Mouse (Mus musculus): Measurements from ENCODE around the gene Sdhaf3. TPM values are rescaled to one million over a fixed set of nuclear protein-coding genes. Genes with fewer than 3 reads are reported as not detected.

The Sdhaf3 gene
- polyA plus RNA-seq, 1 experiment from 2014 or later: 4.6 TPM

- H3K36me3 ChIP-seq (ENCODE audit: insufficient read depth, low read length): 0 out of 2 replicates have a peak, but pooled peaks cover 2% of the 10 kb centered on the region
- 87% methylated on average over 5 of the region's 5 CpGs for WGBS
- H3K27me3 ChIP-seq (ENCODE audit: insufficient read depth, low read length): no peaks in the 10 kb centered on the region
- no peak overlapping the region for H3K9ac ChIP-seq (replicated peaks; ENCODE audit: low read length)
- H3K9me3 ChIP-seq (ENCODE audit: low read length): no peaks in the 10 kb centered on the region
- no peak for ATAC-seq (ENCODE audit: low FRiP score, low TSS enrichment)
- no peak overlapping the region for H3K4me2 ChIP-seq (replicated peaks; ENCODE audit: low read depth, low read length)
- H3K4me3 ChIP-seq (ENCODE audit: low read length): no peak overlapping the region
- H3K27ac ChIP-seq (ENCODE audit: low read length): no peak overlapping the region
- no peaks in the 10 kb centered on the region for H3K4me1 ChIP-seq (ENCODE audit: insufficient read depth, low read length)
Observed at GRCm38 (mm10) chr6:7038835-7039234, 83.0 kb downstream of the Sdhaf3 start.

GRCm38 (mm10) chr6:7041912-7042311 is 86.1 kb downstream of the Sdhaf3 start:
- ATAC-seq (ENCODE audit: low FRiP score, low TSS enrichment): no peak
- 74% methylated on average over 1 of the region's 1 CpGs for WGBS
- H3K27me3 ChIP-seq (ENCODE audit: insufficient read depth, low read length): no peaks in the 10 kb centered on the region
- H3K36me3 ChIP-seq (ENCODE audit: insufficient read depth, low read length): 0 out of 2 replicates have a peak, but pooled peaks cover 2% of the 10 kb centered on the region
- H3K27ac ChIP-seq (ENCODE audit: low read length): no peak overlapping the region
- no peak overlapping the region for H3K9ac ChIP-seq (replicated peaks; ENCODE audit: low read length)
- H3K4me2 ChIP-seq (replicated peaks; ENCODE audit: low read depth, low read length): no peak overlapping the region
- H3K9me3 ChIP-seq (ENCODE audit: low read length): no peaks in the 10 kb centered on the region
- no peak overlapping the region for H3K4me3 ChIP-seq (ENCODE audit: low read length)
- H3K4me1 ChIP-seq (ENCODE audit: insufficient read depth, low read length): no peaks in the 10 kb centered on the region

GRCm38 (mm10) chr6:7062819-7063218 is 107.0 kb downstream of the Sdhaf3 start:
- H3K4me1 ChIP-seq (ENCODE audit: insufficient read depth, low read length): no peaks in the 10 kb centered on the region
- no peaks in the 10 kb centered on the region for H3K27me3 ChIP-seq (ENCODE audit: insufficient read depth, low read length)
- no peak overlapping the region for H3K4me3 ChIP-seq (ENCODE audit: low read length)
- H3K9me3 ChIP-seq (ENCODE audit: low read length): no peaks in the 10 kb centered on the region
- no peak for ATAC-seq (ENCODE audit: low FRiP score, low TSS enrichment)
- H3K36me3 ChIP-seq (ENCODE audit: insufficient read depth, low read length): no peaks in the 10 kb centered on the region
- no peak overlapping the region for H3K9ac ChIP-seq (replicated peaks; ENCODE audit: low read length)
- H3K27ac ChIP-seq (ENCODE audit: low read length): no peak overlapping the region
- no peak overlapping the region for H3K4me2 ChIP-seq (replicated peaks; ENCODE audit: low read depth, low read length)
- WGBS: 89% methylated on average over 3 of the region's 3 CpGs

DNA sequence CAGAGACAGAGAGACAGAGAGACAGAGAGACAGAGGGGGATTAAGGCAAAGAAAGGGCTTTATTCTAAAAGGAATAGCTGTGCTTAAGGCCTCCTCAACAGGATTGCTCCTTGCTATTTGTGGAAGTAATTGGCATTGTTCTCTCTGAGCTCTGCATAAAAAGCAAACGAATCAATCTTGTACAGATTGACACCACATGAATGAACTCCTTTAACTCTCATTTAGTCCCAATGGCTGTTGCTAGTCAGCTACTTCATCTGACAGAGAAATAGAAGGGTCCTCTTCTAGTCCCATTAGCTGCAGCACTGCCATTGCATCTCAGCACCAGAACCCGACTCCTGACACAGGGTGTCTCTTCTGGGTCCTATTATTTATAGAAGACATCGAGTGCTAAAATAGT is 113.0 kb downstream of the Sdhaf3 start:
- H3K27ac ChIP-seq (ENCODE audit: low read length): no peak overlapping the region
- no peak for ATAC-seq (ENCODE audit: low FRiP score, low TSS enrichment)
- H3K4me1 ChIP-seq (ENCODE audit: insufficient read depth, low read length): no peaks in the 10 kb centered on the region
- no peak overlapping the region for H3K4me3 ChIP-seq (ENCODE audit: low read length)
- no peaks in the 10 kb centered on the region for H3K27me3 ChIP-seq (ENCODE audit: insufficient read depth, low read length)
- 70% methylated on average over 3 of the region's 3 CpGs for WGBS
- H3K9me3 ChIP-seq (ENCODE audit: low read length): no peaks in the 10 kb centered on the region
- H3K36me3 ChIP-seq (ENCODE audit: insufficient read depth, low read length): no peaks in the 10 kb centered on the region
- no peak overlapping the region for H3K4me2 ChIP-seq (replicated peaks; ENCODE audit: low read depth, low read length)
- no peak overlapping the region for H3K9ac ChIP-seq (replicated peaks; ENCODE audit: low read length)

DNA sequence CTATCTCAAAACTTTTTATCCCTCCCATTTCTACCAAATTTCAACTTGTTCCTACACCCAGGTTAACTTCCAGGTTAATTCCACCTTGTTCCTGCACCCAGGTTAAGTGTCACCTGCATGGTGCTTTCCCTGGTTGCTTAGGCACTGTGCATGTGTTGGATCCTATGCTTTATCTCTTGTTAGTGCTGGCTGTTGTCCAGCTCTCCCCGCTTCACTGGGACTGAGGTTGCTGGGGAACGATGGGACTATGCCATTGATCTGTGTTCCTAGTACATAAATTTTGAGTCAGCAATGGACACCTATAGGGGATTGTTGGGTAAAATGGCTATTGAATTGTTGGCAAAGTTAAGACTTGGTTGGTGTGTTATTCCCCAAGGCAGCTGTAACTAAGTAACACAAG is 113.7 kb downstream of the Sdhaf3 start:
- no peak overlapping the region for H3K4me2 ChIP-seq (replicated peaks; ENCODE audit: low read depth, low read length)
- ATAC-seq (ENCODE audit: low FRiP score, low TSS enrichment): no peak
- 42% methylated on average over 2 of the region's 2 CpGs for WGBS
- H3K36me3 ChIP-seq (ENCODE audit: insufficient read depth, low read length): no peaks in the 10 kb centered on the region
- H3K9ac ChIP-seq (replicated peaks; ENCODE audit: low read length): no peak overlapping the region
- no peak overlapping the region for H3K4me3 ChIP-seq (ENCODE audit: low read length)
- H3K27me3 ChIP-seq (ENCODE audit: insufficient read depth, low read length): no peaks in the 10 kb centered on the region
- no peak overlapping the region for H3K27ac ChIP-seq (ENCODE audit: low read length)
- no peaks in the 10 kb centered on the region for H3K4me1 ChIP-seq (ENCODE audit: insufficient read depth, low read length)
- no peaks in the 10 kb centered on the region for H3K9me3 ChIP-seq (ENCODE audit: low read length)

DNA sequence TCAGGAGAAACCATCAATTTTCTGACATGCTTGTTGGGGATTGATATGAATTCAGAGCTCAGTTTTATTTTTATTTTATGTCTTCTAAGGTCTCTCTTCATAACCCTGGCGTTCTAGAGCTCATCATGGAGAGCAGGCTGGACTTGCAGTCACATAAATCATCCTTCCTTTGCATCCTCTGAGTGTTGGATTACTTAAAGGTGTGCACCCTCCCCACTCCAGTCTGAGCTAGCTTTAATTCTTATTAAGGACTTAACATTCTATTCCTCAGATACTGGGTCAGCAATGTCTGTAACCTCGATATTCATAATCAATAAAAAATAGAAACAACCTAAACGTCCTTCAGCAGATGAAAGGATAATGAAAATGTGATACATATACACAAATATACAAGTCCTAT is 126.2 kb downstream of the Sdhaf3 start:
- 58% methylated on average over 3 of the region's 3 CpGs for WGBS
- H3K27me3 ChIP-seq (ENCODE audit: insufficient read depth, low read length): no peaks in the 10 kb centered on the region

GRCm38 (mm10) chr6:7082467-7083259 is 126.9 kb downstream of the Sdhaf3 start:
- Histone ChIP-seq H3K9ac (replicated peaks; ENCODE audit: low read length) (no peak overlapping the region), H3K27me3 (ENCODE audit: insufficient read depth, low read length) (no peaks in the 10 kb centered on the region), H3K4me3 (ENCODE audit: low read length) (no peak overlapping the region), H3K4me1 (ENCODE audit: insufficient read depth, low read length) (no peaks in the 10 kb centered on the region), H3K27ac (ENCODE audit: low read length) (no peak overlapping the region), H3K4me2 (replicated peaks; ENCODE audit: low read depth, low read length) (no peak overlapping the region), H3K36me3 (ENCODE audit: insufficient read depth, low read length) (no peaks in the 10 kb centered on the region), H3K9me3 (ENCODE audit: low read length) (no peaks in the 10 kb centered on the region)
- WGBS: 63% methylated on average over 5 of the region's 5 CpGs
- ATAC-seq (ENCODE audit: low FRiP score, low TSS enrichment): no peak

More for the DNA sequence above, 126.2 kb downstream of the Sdhaf3 start:
- Histone ChIP-seq H3K36me3 (ENCODE audit: insufficient read depth, low read length) (no peaks in the 10 kb centered on the region), H3K4me2 (replicated peaks; ENCODE audit: low read depth, low read length) (no peak overlapping the region), H3K9me3 (ENCODE audit: low read length) (no peaks in the 10 kb centered on the region), H3K4me1 (ENCODE audit: insufficient read depth, low read length) (no peaks in the 10 kb centered on the region), H3K9ac (replicated peaks; ENCODE audit: low read length) (no peak overlapping the region), H3K4me3 (ENCODE audit: low read length) (no peak overlapping the region), H3K27ac (ENCODE audit: low read length) (no peak overlapping the region)
- no peak for ATAC-seq (ENCODE audit: low FRiP score, low TSS enrichment)

DNA sequence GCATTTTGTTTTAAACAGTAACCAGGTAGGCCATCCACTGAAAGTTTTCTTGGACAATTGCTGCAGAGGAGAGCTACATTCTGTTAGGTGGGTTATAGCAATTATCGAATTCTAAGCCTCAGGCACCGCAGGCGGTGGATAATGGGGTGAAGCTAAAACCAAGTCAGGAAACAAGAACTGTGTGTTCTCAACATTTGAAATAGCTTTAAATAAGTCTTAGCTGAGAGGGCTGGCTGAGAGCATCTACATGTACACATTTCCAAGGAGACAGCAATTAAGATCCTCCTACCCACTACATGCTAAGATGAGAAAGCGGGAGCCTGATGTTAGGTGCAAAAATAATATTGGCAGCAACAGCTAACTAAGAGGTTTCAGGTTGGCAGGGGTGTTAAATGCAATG is 127.9 kb downstream of the Sdhaf3 start:
- Histone ChIP-seq H3K9ac (replicated peaks; ENCODE audit: low read length) (no peak overlapping the region), H3K4me2 (replicated peaks; ENCODE audit: low read depth, low read length) (no peak overlapping the region), H3K27me3 (ENCODE audit: insufficient read depth, low read length) (no peaks in the 10 kb centered on the region), H3K36me3 (ENCODE audit: insufficient read depth, low read length) (no peaks in the 10 kb centered on the region), H3K4me3 (ENCODE audit: low read length) (no peak overlapping the region), H3K9me3 (ENCODE audit: low read length) (no peaks in the 10 kb centered on the region), H3K4me1 (ENCODE audit: insufficient read depth, low read length) (no peaks in the 10 kb centered on the region), H3K27ac (ENCODE audit: low read length) (no peak overlapping the region)
- no peak for ATAC-seq (ENCODE audit: low FRiP score, low TSS enrichment)
- 96% methylated on average over 4 of the region's 4 CpGs for WGBS

GRCm38 (mm10) chr6:7084370-7084769 is 128.6 kb downstream of the Sdhaf3 start:
- no peak overlapping the region for H3K9ac ChIP-seq (replicated peaks; ENCODE audit: low read length)
- H3K4me1 ChIP-seq (ENCODE audit: insufficient read depth, low read length): no peaks in the 10 kb centered on the region
- 88% methylated on average over 2 of the region's 2 CpGs for WGBS
- no peaks in the 10 kb centered on the region for H3K27me3 ChIP-seq (ENCODE audit: insufficient read depth, low read length)
- no peak overlapping the region for H3K27ac ChIP-seq (ENCODE audit: low read length)
- H3K4me2 ChIP-seq (replicated peaks; ENCODE audit: low read depth, low read length): no peak overlapping the region
- no peaks in the 10 kb centered on the region for H3K9me3 ChIP-seq (ENCODE audit: low read length)
- no peaks in the 10 kb centered on the region for H3K36me3 ChIP-seq (ENCODE audit: insufficient read depth, low read length)
- no peak for ATAC-seq (ENCODE audit: low FRiP score, low TSS enrichment)
- H3K4me3 ChIP-seq (ENCODE audit: low read length): no peak overlapping the region

GRCm38 (mm10) chr6:7085506-7085905 is 129.7 kb downstream of the Sdhaf3 start:
- no peak overlapping the region for H3K27ac ChIP-seq (ENCODE audit: low read length)
- no peak overlapping the region for H3K4me3 ChIP-seq (ENCODE audit: low read length)
- no peaks in the 10 kb centered on the region for H3K4me1 ChIP-seq (ENCODE audit: insufficient read depth, low read length)
- H3K9ac ChIP-seq (replicated peaks; ENCODE audit: low read length): no peak overlapping the region
- 87% methylated on average over 2 of the region's 2 CpGs for WGBS
- no peaks in the 10 kb centered on the region for H3K36me3 ChIP-seq (ENCODE audit: insufficient read depth, low read length)
- no peak for ATAC-seq (ENCODE audit: low FRiP score, low TSS enrichment)
- H3K27me3 ChIP-seq (ENCODE audit: insufficient read depth, low read length): no peaks in the 10 kb centered on the region
- H3K4me2 ChIP-seq (replicated peaks; ENCODE audit: low read depth, low read length): no peak overlapping the region
- H3K9me3 ChIP-seq (ENCODE audit: low read length): no peaks in the 10 kb centered on the region

Measured in kidney, embryonic 16.5 days (tissue).